Mouse (Mus musculus): Measurements from ENCODE around the gene Ptpn3. TPM values are rescaled to one million over a fixed set of nuclear protein-coding genes. Genes with fewer than 3 reads are reported as not detected.
A peak's percentile ranks its signal among the peaks of the same experiment; 100 is the strongest.

Gene Ptpn3
- polyA plus RNA-seq, 1 experiment from 2014 or later, result 2.8 TPM

GRCm38 (mm10) chr4:57232439-57232838, 69.2 kb downstream of the Ptpn3 start:
- Histone ChIP-seq H3K36me3 (replicated peaks) (no peaks in the 10 kb centered on the region), H3K27me3 (replicated peaks) (no peaks in the 10 kb centered on the region), H3K9ac (no peak overlapping the region), H3K27ac (no peak overlapping the region), H3K4me1 (peaks cover 14% of the 10 kb centered on the region), H3K4me2 (no peak overlapping the region), H3K4me3 (no peak overlapping the region), H3K9me3 (no peaks in the 10 kb centered on the region)
- 92% methylated on average over 8 of the region's 8 CpGs for WGBS
- no peak for ATAC-seq (replicated peaks)

- H3K27ac ChIP-seq, result no peak overlapping the region
- no peaks in the 10 kb centered on the region for H3K27me3 ChIP-seq (replicated peaks)
- 77% methylated on average over 9 of the region's 9 CpGs for WGBS
- no peak for ATAC-seq (replicated peaks)
- no peak overlapping the region for H3K4me2 ChIP-seq
- no peaks in the 10 kb centered on the region for H3K36me3 ChIP-seq (replicated peaks)
- H3K4me3 ChIP-seq, result no peak overlapping the region
- H3K9me3 ChIP-seq, result no peaks in the 10 kb centered on the region
- no peak overlapping the region for H3K9ac ChIP-seq
- peaks cover 12% of the 10 kb centered on the region; the same call in 1 of the 2 replicates for H3K4me1 ChIP-seq
Observed at GRCm38 (mm10) chr4:57231323-57231722, 70.3 kb downstream of the Ptpn3 start.

GRCm38 (mm10) chr4:57230341-57230740, 71.3 kb downstream of the Ptpn3 start:
- 75% methylated on average over 7 of the region's 7 CpGs for WGBS
- Histone ChIP-seq H3K27ac (no peak overlapping the region), H3K4me2 (no peak overlapping the region), H3K27me3 (replicated peaks) (no peaks in the 10 kb centered on the region), H3K4me3 (no peak overlapping the region), H3K36me3 (replicated peaks) (no peaks in the 10 kb centered on the region), H3K4me1 (peaks cover 12% of the 10 kb centered on the region; the same call in 1 of the 2 replicates), H3K9ac (no peak overlapping the region), H3K9me3 (no peaks in the 10 kb centered on the region)
- ATAC-seq (replicated peaks), result no peak

GRCm38 (mm10) chr4:57228601-57229520, 72.8 kb downstream of the Ptpn3 start:
- ATAC-seq (replicated peaks), result no peak
- Histone ChIP-seq H3K9me3 (no peaks in the 10 kb centered on the region), H3K4me3 (no peak overlapping the region), H3K27me3 (replicated peaks) (no peaks in the 10 kb centered on the region), H3K4me1 (peaks cover 12% of the 10 kb centered on the region; the same call in 1 of the 2 replicates), H3K9ac (no peak overlapping the region), H3K27ac (0 out of 2 replicates have a peak overlapping the region, but pooled peaks have one; percentile 1), H3K36me3 (replicated peaks) (no peaks in the 10 kb centered on the region), H3K4me2 (no peak overlapping the region; the same call in 1 of the 2 replicates)
- 66% methylated on average over 18 of the region's 18 CpGs for WGBS

GRCm38 (mm10) chr4:57224776-57225175, 76.9 kb downstream of the Ptpn3 start:
- Histone ChIP-seq H3K27me3 (replicated peaks) (no peaks in the 10 kb centered on the region), H3K4me2 (no peak overlapping the region), H3K27ac (no peak overlapping the region), H3K4me3 (no peak overlapping the region), H3K4me1 (peaks cover 12% of the 10 kb centered on the region; the same call in 1 of the 2 replicates), H3K9ac (no peak overlapping the region), H3K36me3 (replicated peaks) (no peaks in the 10 kb centered on the region), H3K9me3 (no peaks in the 10 kb centered on the region)
- ATAC-seq (replicated peaks), result no peak
- 91% methylated on average over 2 of the region's 2 CpGs for WGBS

GRCm38 (mm10) chr4:57217746-57218145, 83.9 kb downstream of the Ptpn3 start:
- H3K27me3 ChIP-seq (replicated peaks), result no peaks in the 10 kb centered on the region
- no peak overlapping the region for H3K9ac ChIP-seq
- 0 out of 2 replicates have a peak, but pooled peaks cover 3% of the 10 kb centered on the region for H3K4me1 ChIP-seq
- no peak overlapping the region for H3K27ac ChIP-seq
- no peaks in the 10 kb centered on the region for H3K36me3 ChIP-seq (replicated peaks)
- no peak overlapping the region for H3K4me3 ChIP-seq
- no peak overlapping the region for H3K4me2 ChIP-seq
- H3K9me3 ChIP-seq, result no peaks in the 10 kb centered on the region
- 91% methylated on average over 9 of the region's 9 CpGs for WGBS
- ATAC-seq (replicated peaks), result no peak

GRCm38 (mm10) chr4:57216535-57216934, 85.1 kb downstream of the Ptpn3 start:
- H3K9me3 ChIP-seq, result no peaks in the 10 kb centered on the region
- H3K27me3 ChIP-seq (replicated peaks), result no peaks in the 10 kb centered on the region
- no peak overlapping the region for H3K4me3 ChIP-seq
- no peak for ATAC-seq (replicated peaks)
- H3K36me3 ChIP-seq (replicated peaks), result no peaks in the 10 kb centered on the region
- no peak overlapping the region for H3K4me2 ChIP-seq
- 0 out of 2 replicates have a peak, but pooled peaks cover 3% of the 10 kb centered on the region for H3K4me1 ChIP-seq
- H3K27ac ChIP-seq, result no peak overlapping the region
- WGBS, result 94% methylated on average over 4 of the region's 4 CpGs
- H3K9ac ChIP-seq, result no peak overlapping the region

- no peak overlapping the region for H3K9ac ChIP-seq
- WGBS, result 48% methylated on average over 9 of the region's 9 CpGs
- no peaks in the 10 kb centered on the region for H3K36me3 ChIP-seq (replicated peaks)
- H3K4me3 ChIP-seq, result no peak overlapping the region
- no peak overlapping the region for H3K27ac ChIP-seq
- H3K9me3 ChIP-seq, result no peaks in the 10 kb centered on the region
- H3K4me1 ChIP-seq, result 0 out of 2 replicates have a peak, but pooled peaks cover 3% of the 10 kb centered on the region
- H3K27me3 ChIP-seq (replicated peaks), result no peaks in the 10 kb centered on the region
- no peak overlapping the region; the same call in 1 of the 2 replicates for H3K4me2 ChIP-seq
- no peak for ATAC-seq (replicated peaks)
Observed at GRCm38 (mm10) chr4:57214852-57215251, 86.8 kb downstream of the Ptpn3 start.

- Histone ChIP-seq H3K36me3 (replicated peaks) (no peaks in the 10 kb centered on the region), H3K9me3 (no peaks in the 10 kb centered on the region), H3K4me2 (no peak overlapping the region), H3K4me3 (no peak overlapping the region), H3K4me1 (0 out of 2 replicates have a peak, but pooled peaks cover 3% of the 10 kb centered on the region), H3K9ac (no peak overlapping the region), H3K27ac (no peak overlapping the region), H3K27me3 (replicated peaks) (no peaks in the 10 kb centered on the region)
- 65% methylated on average over 3 of the region's 3 CpGs for WGBS
- ATAC-seq (replicated peaks), result no peak
Observed at GRCm38 (mm10) chr4:57214114-57214513, 87.5 kb downstream of the Ptpn3 start.

GRCm38 (mm10) chr4:57211706-57212105, 89.9 kb downstream of the Ptpn3 start:
- WGBS, result 76% methylated on average over 2 of the region's 2 CpGs
- H3K27me3 ChIP-seq (replicated peaks), result no peaks in the 10 kb centered on the region
- H3K4me3 ChIP-seq, result no peak overlapping the region
- 0 out of 2 replicates have a peak, but pooled peaks cover 3% of the 10 kb centered on the region for H3K4me1 ChIP-seq
- H3K4me2 ChIP-seq, result no peak overlapping the region
- no peaks in the 10 kb centered on the region for H3K9me3 ChIP-seq
- ATAC-seq (replicated peaks), result no peak
- no peaks in the 10 kb centered on the region for H3K36me3 ChIP-seq (replicated peaks)
- no peak overlapping the region for H3K27ac ChIP-seq
- H3K9ac ChIP-seq, result no peak overlapping the region

GRCm38 (mm10) chr4:57205908-57206307, 95.7 kb downstream of the Ptpn3 start:
- no peaks in the 10 kb centered on the region for H3K27me3 ChIP-seq (replicated peaks)
- H3K4me2 ChIP-seq, result no peak overlapping the region
- H3K27ac ChIP-seq, result no peak overlapping the region
- 72% methylated on average over 8 of the region's 8 CpGs for WGBS
- H3K9ac ChIP-seq, result no peak overlapping the region
- no peaks in the 10 kb centered on the region for H3K4me1 ChIP-seq
- no peaks in the 10 kb centered on the region for H3K36me3 ChIP-seq (replicated peaks)
- no peak overlapping the region for H3K4me3 ChIP-seq
- no peak for ATAC-seq (replicated peaks)
- no peaks in the 10 kb centered on the region for H3K9me3 ChIP-seq

- no peaks in the 10 kb centered on the region for H3K27me3 ChIP-seq (replicated peaks)
- no peak overlapping the region for H3K4me2 ChIP-seq
- H3K4me1 ChIP-seq, result no peaks in the 10 kb centered on the region
- H3K27ac ChIP-seq, result no peak overlapping the region
- H3K36me3 ChIP-seq (replicated peaks), result no peaks in the 10 kb centered on the region
- H3K9me3 ChIP-seq, result no peaks in the 10 kb centered on the region
- H3K9ac ChIP-seq, result no peak overlapping the region
- 81% methylated on average over 11 of the region's 11 CpGs for WGBS
- no peak overlapping the region for H3K4me3 ChIP-seq
- no peak for ATAC-seq (replicated peaks)
Observed at GRCm38 (mm10) chr4:57204780-57205179, 96.9 kb downstream of the Ptpn3 start.

Measured in midbrain, embryonic 15.5 days (tissue).